Mouse (Mus musculus) intestine, embryonic 16.5 days (tissue): ENCODE measurements around the gene Actr2. TPM values are rescaled to one million over a fixed set of nuclear protein-coding genes. Genes with fewer than 3 reads are reported as not detected.

Experiments
- ATAC-seq: fragments of 200-750 bp; cut with Nextera tagmentation; 2 replicates; pipeline ENCODE4 v1.8.0; 2017; ENCODE audit warnings: moderate TSS enrichment, moderate library complexity
- H3K27ac ChIP-seq: fragments of 300-500 bp; sonication (generic); 2 replicates; pipeline ENCODE4 v1.5.1; 2014; ENCODE audit warnings: mild to moderate bottlenecking, low read length
- H3K27me3 ChIP-seq: fragments of 300-500 bp; sonication (generic); replicated peaks from 2 replicates; pipeline ENCODE4 v1.6.1; 2014; ENCODE audit warnings: low read length, control low read depth, mixed read lengths; ENCODE audit not compliant: control insufficient read depth, insufficient read depth
- H3K36me3 ChIP-seq: fragments of 300-500 bp; sonication (generic); 2 replicates; pipeline ENCODE4 v1.6.1; 2014; ENCODE audit warnings: low read length, control low read depth; ENCODE audit not compliant: control insufficient read depth, insufficient read depth
- H3K4me1 ChIP-seq: fragments of 300-500 bp; sonication (generic); 2 replicates; pipeline ENCODE4 v1.6.1; 2014; ENCODE audit warnings: low read length, control low read depth, mixed read lengths; ENCODE audit not compliant: control insufficient read depth, insufficient read depth
- H3K4me2 ChIP-seq: fragments of 300-500 bp; sonication (generic); 2 replicates; pipeline ENCODE4 v1.6.1; 2014; ENCODE audit warnings: low read depth, low read length, control low read depth
- H3K4me3 ChIP-seq: fragments of 300-500 bp; sonication (generic); 2 replicates; pipeline ENCODE4 v1.5.1; 2014; ENCODE audit warnings: mild to moderate bottlenecking, low read length
- H3K9ac ChIP-seq: fragments of 300-500 bp; sonication (generic); 2 replicates; pipeline ENCODE4 v1.6.1; 2014; ENCODE audit warnings: low read depth, low read length
- H3K9me3 ChIP-seq: fragments of 300-500 bp; sonication (generic); 2 replicates; pipeline ENCODE4 v1.6.1; 2016; ENCODE audit warnings: low read length, control low read depth; ENCODE audit not compliant: control insufficient read depth
- WGBS: fragments of 180-500 bp; shearing (Covaris S2); extraction: QIAGEN DNeasy Blood & Tissue Kit; methylation state at CpG from one replicate; pipeline ENCODE4 v1.1.7; 2014; 5-methylcytosine and 5-hydroxymethylcytosine counted together
- polyA plus RNA-seq: library from polyadenylated mRNA; unstranded; fragments of >200 nt; fragmentation: Nextera tagmentation; extraction: Ambion mirVana; gene quantifications from 2 replicates; pipeline ENCODE4 v1.2.1, GENCODE M21; 2015

Actr2 gene
- polyA plus RNA-seq, 1 experiment from 2014 or later, result 113 TPM

DNA sequence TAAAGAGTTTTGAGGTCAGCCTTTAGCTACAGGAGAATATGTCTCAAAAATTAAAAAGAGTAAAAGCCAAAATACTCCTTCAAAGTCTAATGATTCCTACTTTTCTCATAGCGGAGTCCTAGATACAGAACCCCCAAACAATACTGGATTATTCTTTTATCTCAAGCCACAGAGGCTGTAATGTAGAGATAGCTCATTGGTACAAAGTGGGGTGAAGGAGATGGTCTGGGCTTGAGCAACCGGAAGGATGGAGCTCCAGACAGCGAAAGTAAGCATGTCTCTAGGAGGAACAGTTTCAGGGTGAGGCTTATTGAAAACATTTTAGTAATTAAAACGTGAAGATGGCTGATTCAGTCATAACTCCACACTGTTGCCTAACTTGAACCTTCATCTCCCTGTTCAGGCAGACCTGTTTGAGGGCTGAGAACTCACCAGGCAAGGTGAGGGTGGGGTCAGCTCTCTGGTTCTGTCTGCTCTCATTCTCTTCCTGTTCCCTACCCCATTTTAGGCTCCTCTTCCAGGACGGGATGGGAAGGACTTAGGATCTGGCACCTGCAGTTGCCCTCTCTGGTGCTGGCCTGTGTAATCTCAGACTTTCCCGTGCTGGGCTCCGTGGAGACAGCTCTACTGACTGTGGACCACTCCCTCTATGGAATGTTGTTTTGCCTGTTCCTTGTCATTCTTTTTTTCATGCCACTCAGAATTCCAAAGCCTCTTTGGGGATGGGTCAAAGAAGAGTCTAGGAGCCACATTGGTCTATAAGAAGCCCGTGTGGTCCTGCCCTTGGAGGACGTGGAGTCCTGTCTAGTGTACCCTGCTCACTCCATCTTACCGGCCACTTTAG is 14.2 kb upstream of the Actr2 start:
- ATAC-seq, result peak; percentile 75
- no peak overlapping the region for H3K27ac ChIP-seq
- 57% methylated on average over 10 of the region's 10 CpGs for WGBS
- H3K9ac ChIP-seq, result no peak overlapping the region
- H3K4me3 ChIP-seq, result no peak overlapping the region
- no peaks in the 10 kb centered on the region for H3K27me3 ChIP-seq
- no peaks in the 10 kb centered on the region for H3K4me1 ChIP-seq
- H3K9me3 ChIP-seq, result no peaks in the 10 kb centered on the region
- H3K36me3 ChIP-seq, result no peaks in the 10 kb centered on the region
- no peak overlapping the region for H3K4me2 ChIP-seq

DNA sequence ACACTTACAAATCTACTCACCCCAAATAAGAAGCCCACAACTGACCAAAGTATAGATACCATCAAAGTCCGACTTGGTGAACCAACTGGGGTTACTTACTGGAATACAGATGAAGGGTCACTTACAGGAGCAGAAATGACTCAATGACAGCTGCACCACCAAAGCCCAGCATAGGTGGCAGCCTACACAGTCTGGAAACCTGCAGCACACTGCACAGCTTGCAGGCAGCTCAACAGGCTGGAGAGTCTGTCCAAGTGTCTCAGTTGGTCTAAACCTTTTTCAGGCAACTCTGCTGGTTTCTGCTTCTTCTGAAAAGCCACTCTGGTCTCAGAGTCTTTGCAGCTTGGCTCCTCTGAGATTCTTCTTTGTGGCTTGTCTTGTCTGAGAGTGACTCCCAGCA is 12.7 kb upstream of the Actr2 start:
- no peak overlapping the region for H3K9ac ChIP-seq
- H3K36me3 ChIP-seq, result no peaks in the 10 kb centered on the region
- H3K4me2 ChIP-seq, result no peak overlapping the region
- no peaks in the 10 kb centered on the region for H3K4me1 ChIP-seq
- no peak overlapping the region for H3K4me3 ChIP-seq
- H3K27ac ChIP-seq, result no peak overlapping the region
- H3K27me3 ChIP-seq, result no peaks in the 10 kb centered on the region
- no peak for ATAC-seq
- WGBS, result 89% methylated on average over 1 of the region's 1 CpGs
- no peaks in the 10 kb centered on the region for H3K9me3 ChIP-seq

DNA sequence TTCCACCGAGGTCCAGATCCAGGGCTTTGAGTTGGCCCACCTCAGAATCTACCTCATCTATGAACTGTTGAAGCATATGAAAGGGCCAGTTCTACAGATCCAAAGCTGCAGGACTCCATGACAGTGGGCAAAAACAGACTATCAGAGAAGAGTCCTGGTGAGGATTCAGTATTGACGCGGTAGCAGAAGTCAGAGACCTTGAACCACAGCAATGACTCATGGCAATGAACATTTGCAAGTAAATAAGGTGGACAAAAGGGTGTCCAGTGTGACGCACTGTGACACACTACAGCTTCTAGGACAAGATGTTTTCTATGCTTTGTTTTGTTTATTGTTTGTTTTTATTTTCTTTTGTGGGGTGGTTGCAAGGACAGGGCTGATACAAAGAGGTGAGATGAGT is 4.0 kb upstream of the Actr2 start:
- Histone ChIP-seq H3K27me3 (no peaks in the 10 kb centered on the region), H3K9ac (no peak overlapping the region), H3K9me3 (no peaks in the 10 kb centered on the region), H3K4me2 (no peak overlapping the region), H3K27ac (no peak overlapping the region), H3K4me3 (no peak overlapping the region), H3K36me3 (no peaks in the 10 kb centered on the region), H3K4me1 (peaks cover 1% of the 10 kb centered on the region; the same call in 1 of the 2 replicates)
- no peak for ATAC-seq
- WGBS, result 89% methylated on average over 4 of the region's 4 CpGs

DNA sequence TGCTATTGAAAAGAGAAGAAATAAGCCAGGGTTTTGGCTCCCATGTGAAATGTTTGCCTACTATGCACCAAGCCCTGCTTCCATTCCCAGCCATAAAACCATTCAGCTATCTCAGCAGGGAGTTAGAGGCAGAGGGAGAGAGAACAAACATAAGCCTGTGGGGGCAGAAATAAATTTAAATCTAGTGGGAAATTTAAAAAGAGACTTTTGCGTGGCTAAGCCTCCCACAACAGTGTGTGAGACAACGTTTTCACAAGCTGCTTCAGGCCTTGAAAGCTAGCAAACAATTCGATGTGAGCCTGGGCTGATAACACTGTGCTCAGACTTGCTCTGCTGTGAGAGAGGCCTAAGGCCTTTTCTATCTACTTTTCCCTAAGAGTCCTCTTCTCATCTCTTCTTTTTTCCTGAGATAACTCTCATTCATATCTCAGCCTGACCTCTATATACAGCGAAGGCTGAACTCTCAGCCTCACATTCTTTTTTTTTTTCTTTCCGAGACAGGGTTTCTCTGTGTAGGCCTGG is 3.4 kb upstream of the Actr2 start:
- 70% methylated on average over 5 of the region's 5 CpGs for WGBS
- Histone ChIP-seq H3K27me3 (no peaks in the 10 kb centered on the region), H3K4me3 (no peak overlapping the region), H3K36me3 (no peaks in the 10 kb centered on the region), H3K4me2 (no peak overlapping the region), H3K9ac (no peak overlapping the region), H3K4me1 (peaks cover 2% of the 10 kb centered on the region; the same call in 1 of the 2 replicates), H3K27ac (no peak overlapping the region), H3K9me3 (no peaks in the 10 kb centered on the region)
- no peak for ATAC-seq

DNA sequence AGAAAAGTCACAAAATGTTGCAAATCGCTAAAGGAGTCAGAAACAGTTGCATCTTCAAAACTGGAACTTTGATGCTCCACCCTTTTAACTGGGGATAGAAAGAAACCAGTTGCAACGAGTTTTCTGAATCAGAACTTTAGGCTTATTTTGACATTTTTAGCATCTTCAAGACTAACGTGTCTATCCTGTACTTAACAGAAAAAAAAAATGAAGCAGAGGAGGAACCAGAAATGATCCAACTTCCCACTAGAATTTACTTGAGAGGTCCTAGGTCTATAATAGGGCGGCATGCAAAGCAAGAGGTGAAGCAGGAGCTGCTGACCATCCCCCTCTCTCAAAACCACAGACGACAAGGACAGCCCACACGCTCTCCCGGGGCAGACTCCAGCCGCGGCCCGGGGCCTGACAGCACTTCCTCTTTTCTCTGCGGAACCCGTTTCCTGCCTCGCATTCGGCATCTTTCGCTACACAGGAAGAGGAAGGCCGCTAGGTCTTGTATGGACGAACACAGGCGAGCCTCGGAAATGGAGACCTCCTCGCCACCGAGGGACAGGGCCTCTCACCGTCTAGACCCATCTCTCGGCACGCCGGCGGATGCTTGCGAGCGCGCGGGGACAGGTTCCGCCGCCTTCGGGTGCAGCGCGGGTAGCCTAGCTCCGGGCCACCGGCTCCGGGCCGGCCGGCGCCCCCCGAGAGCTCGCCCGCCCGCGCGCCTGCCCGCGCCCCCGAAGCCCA is 540 bp downstream of the Actr2 start:
- peak; percentile 79 for ATAC-seq
- 1% methylated on average over 42 of the region's 50 CpGs for WGBS

DNA sequence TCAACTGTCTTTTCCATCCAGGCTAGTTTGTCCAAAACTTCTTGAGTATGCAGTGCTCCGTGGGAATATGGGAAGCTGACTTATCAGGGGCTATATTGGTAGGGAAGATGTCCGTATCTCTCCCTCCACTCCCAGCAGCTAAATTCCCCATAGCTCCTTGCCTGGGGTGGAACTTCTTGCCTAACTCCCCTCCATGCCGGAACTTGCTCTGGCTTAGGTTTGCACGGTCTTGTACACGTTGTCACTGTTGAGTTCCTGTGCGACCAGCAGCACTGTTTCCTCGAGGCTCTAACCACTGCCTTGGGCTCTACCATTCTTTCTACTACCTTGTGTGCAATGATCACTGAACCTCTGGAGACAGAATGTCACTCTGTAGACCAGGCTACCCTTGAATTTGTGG is 4.6 kb downstream of the Actr2 start:
- Histone ChIP-seq H3K9ac (no peak overlapping the region), H3K4me2 (no peak overlapping the region), H3K4me3 (no peak overlapping the region), H3K27ac (no peak overlapping the region), H3K9me3 (no peaks in the 10 kb centered on the region), H3K27me3 (no peaks in the 10 kb centered on the region), H3K4me1 (peaks cover 2% of the 10 kb centered on the region; the same call in 1 of the 2 replicates), H3K36me3 (no peaks in the 10 kb centered on the region)
- no peak for ATAC-seq
- 92% methylated on average over 7 of the region's 7 CpGs for WGBS

More for the DNA sequence above, 540 bp downstream of the Actr2 start:
- Histone ChIP-seq H3K4me2 (peak overlapping the region; percentile 62), H3K4me3 (peak overlapping the region; percentile 85), H3K4me1 (peaks cover 2% of the 10 kb centered on the region; the same call in 1 of the 2 replicates), H3K9me3 (no peaks in the 10 kb centered on the region), H3K9ac (peak overlapping the region; percentile 92), H3K27ac (peak overlapping the region; percentile 94), H3K36me3 (no peaks in the 10 kb centered on the region), H3K27me3 (no peaks in the 10 kb centered on the region)

DNA sequence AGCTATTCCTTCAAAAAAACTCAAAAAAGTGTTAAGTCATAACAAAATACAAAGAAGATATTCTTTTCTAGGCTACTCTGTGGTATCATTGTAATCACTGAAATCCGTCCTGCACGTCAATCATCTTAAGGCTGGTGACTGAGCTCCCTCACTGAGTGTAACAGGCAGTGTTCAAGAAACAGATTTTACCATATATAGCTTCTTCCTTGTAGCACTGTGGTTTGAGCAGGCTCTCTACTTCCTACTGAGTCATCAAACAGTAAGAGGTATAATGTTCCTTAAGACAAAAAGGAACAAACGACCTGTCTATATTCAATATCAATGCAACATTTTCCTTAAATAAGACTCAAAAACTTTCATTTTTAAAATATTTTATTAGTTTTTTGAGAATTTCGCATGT is 5.0 kb downstream of the Actr2 start:
- Histone ChIP-seq H3K27me3 (no peaks in the 10 kb centered on the region), H3K9me3 (no peaks in the 10 kb centered on the region), H3K27ac (no peak overlapping the region), H3K4me3 (no peak overlapping the region), H3K4me2 (no peak overlapping the region), H3K9ac (no peak overlapping the region), H3K4me1 (peaks cover 2% of the 10 kb centered on the region; the same call in 1 of the 2 replicates), H3K36me3 (no peaks in the 10 kb centered on the region)
- WGBS, result 90% methylated on average over 4 of the region's 4 CpGs
- no peak for ATAC-seq

DNA sequence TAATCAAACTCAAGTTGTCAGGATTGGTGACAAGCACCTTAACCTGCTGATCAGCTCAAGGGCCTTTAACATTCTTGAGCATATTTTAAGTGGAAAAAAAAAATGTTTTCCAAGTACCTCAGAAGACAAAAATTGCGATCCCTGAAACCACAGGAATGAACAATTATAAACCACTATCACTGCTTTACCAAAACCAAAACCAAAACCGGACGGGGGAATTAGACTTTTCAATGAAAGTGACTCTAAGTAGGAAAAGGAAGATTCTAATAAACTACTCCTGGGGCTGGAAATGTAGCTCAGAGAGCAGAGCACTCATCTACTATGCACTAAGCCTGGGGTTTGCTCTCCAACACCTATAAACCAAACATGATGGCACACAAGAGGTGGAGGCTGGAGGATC is 5.8 kb downstream of the Actr2 start:
- Histone ChIP-seq H3K9ac (no peak overlapping the region), H3K4me1 (peaks cover 2% of the 10 kb centered on the region; the same call in 1 of the 2 replicates), H3K4me3 (no peak overlapping the region), H3K36me3 (no peaks in the 10 kb centered on the region), H3K27ac (no peak overlapping the region), H3K27me3 (no peaks in the 10 kb centered on the region), H3K4me2 (no peak overlapping the region), H3K9me3 (no peaks in the 10 kb centered on the region)
- WGBS, result 94% methylated on average over 3 of the region's 3 CpGs
- ATAC-seq, result no peak

DNA sequence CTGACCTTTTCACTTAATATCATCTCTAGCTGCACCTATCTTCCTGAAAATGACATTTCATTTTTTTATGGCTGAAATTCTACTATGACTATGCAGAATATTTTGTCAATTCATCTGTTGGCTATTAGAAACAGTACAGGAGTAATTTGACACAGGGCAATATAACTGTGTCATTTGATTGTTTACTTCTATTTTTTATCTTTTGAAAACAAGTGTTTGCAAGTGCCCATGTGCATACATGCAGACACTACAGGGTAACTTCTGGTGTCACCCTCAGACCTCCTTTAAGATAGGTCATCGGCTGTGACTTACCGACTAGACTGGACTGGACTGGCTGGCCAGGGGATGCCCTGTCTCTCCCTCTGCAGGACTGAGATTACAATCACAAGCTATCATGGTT is 8.8 kb downstream of the Actr2 start:
- H3K4me1 ChIP-seq, result no peaks in the 10 kb centered on the region
- ATAC-seq, result no peak
- H3K4me2 ChIP-seq, result no peak overlapping the region
- no peak overlapping the region for H3K9ac ChIP-seq
- no peaks in the 10 kb centered on the region for H3K9me3 ChIP-seq
- H3K27ac ChIP-seq, result no peak overlapping the region
- WGBS, result 94% methylated on average over 2 of the region's 2 CpGs
- no peaks in the 10 kb centered on the region for H3K36me3 ChIP-seq
- no peaks in the 10 kb centered on the region for H3K27me3 ChIP-seq
- H3K4me3 ChIP-seq, result no peak overlapping the region
